ENCODE assay signal across 8 mouse cellular contexts in genomic region chr17:73067423-73067822, GRCm38 (mm10). TPM values are rescaled to one million over a fixed set of nuclear protein-coding genes. Genes with fewer than 3 reads are reported as not detected.
DNase-seq lines count a peak whose midpoint lies in the region; ATAC-seq and TF ChIP-seq lines count a peak whose summit lies in the region.

No protein-coding gene starts in this region.

- DNase-seq in neural tube, embryonic 10.5 days (ENCODE audit: extremely low spot score, low spot score): peak; percentile 36
- DNase-seq in cerebellum, adult 18-20 months: no peak

- TF ChIP-seq POLR2A in bone marrow macrophage, adult 2 months (IDR thresholded peaks at IDR 0.05; ENCODE audit: borderline replicate concordance, low read depth, low read length): no peak

- WGBS in neural tube, embryonic 15.5 days: 19% methylated on average over 11 of the region's 11 CpGs
- WGBS in heart, embryonic 16.5 days: 7% methylated on average over 11 of the region's 11 CpGs
- WGBS in kidney, embryonic 16.5 days: 53% methylated on average over 11 of the region's 11 CpGs

- H3K9me3 ChIP-seq in neural tube, embryonic 15.5 days (replicated peaks): no peaks in the 10 kb centered on the region
- no peaks in the 10 kb centered on the region for H3K9me3 ChIP-seq in heart, embryonic 16.5 days (replicated peaks; ENCODE audit: control insufficient read depth, low read length)
- no peaks in the 10 kb centered on the region for H3K9me3 ChIP-seq in kidney, embryonic 16.5 days (ENCODE audit: low read length)
- H3K9me3 ChIP-seq in megakaryocyte, embryonic 14.5 days: peaks cover 4% of the 10 kb centered on the region

- no peak overlapping the region for H3K9ac ChIP-seq in neural tube, embryonic 15.5 days (replicated peaks)
- peak overlapping the region; percentile 51 for H3K9ac ChIP-seq in heart, embryonic 16.5 days (ENCODE audit: low read length)
- no peak overlapping the region for H3K9ac ChIP-seq in kidney, embryonic 16.5 days (replicated peaks; ENCODE audit: low read length)

- ATAC-seq in neural tube, embryonic 15.5 days (ENCODE audit: low FRiP score): no peak
- ATAC-seq in heart, embryonic 16.5 days (replicated peaks; ENCODE audit: extremely low read depth, insufficient read depth, low FRiP score): peak; percentile 54; the same call in 1 of the 2 replicates
- 0 out of 2 replicates have a peak, but pooled peaks have one; percentile 26 for ATAC-seq in kidney, embryonic 16.5 days (ENCODE audit: low FRiP score, low TSS enrichment)
- ATAC-seq in erythroid progenitor cell, adult 5-6 weeks (replicated peaks; ENCODE audit: low FRiP score, poor library complexity, severe bottlenecking): no peak

- H3K36me3 ChIP-seq in neural tube, embryonic 15.5 days: no peaks in the 10 kb centered on the region
- no peaks in the 10 kb centered on the region for H3K36me3 ChIP-seq in heart, embryonic 16.5 days (ENCODE audit: control insufficient read depth, insufficient read depth)
- no peaks in the 10 kb centered on the region for H3K36me3 ChIP-seq in kidney, embryonic 16.5 days (ENCODE audit: insufficient read depth, low read length)
- no peaks in the 10 kb centered on the region for H3K36me3 ChIP-seq in megakaryocyte, embryonic 14.5 days (replicated peaks; ENCODE audit: low read length)

- no peaks in the 10 kb centered on the region for H3K27me3 ChIP-seq in neural tube, embryonic 15.5 days (replicated peaks)
- H3K27me3 ChIP-seq in heart, embryonic 16.5 days (ENCODE audit: control insufficient read depth, insufficient read depth, low read length): no peaks in the 10 kb centered on the region
- no peaks in the 10 kb centered on the region for H3K27me3 ChIP-seq in kidney, embryonic 16.5 days (ENCODE audit: insufficient read depth, low read length)
- peaks cover 3% of the 10 kb centered on the region for H3K27me3 ChIP-seq in megakaryocyte, embryonic 14.5 days (replicated peaks)

- H3K4me2 ChIP-seq in neural tube, embryonic 15.5 days: no peak overlapping the region
- H3K4me2 ChIP-seq in heart, embryonic 16.5 days (ENCODE audit: low read depth, low read length): peak overlapping the region; percentile 31; the same call in 1 of the 2 replicates
- no peak overlapping the region for H3K4me2 ChIP-seq in kidney, embryonic 16.5 days (replicated peaks; ENCODE audit: low read depth, low read length)

- peaks cover 20% of the 10 kb centered on the region for H3K4me1 ChIP-seq in neural tube, embryonic 15.5 days
- H3K4me1 ChIP-seq in bone marrow macrophage, adult 2 months (ENCODE audit: control insufficient read depth, insufficient read depth, low read length): peaks cover 28% of the 10 kb centered on the region
- H3K4me1 ChIP-seq in heart, embryonic 16.5 days (ENCODE audit: control insufficient read depth, insufficient read depth, low read length): peaks cover 55% of the 10 kb centered on the region
- H3K4me1 ChIP-seq in kidney, embryonic 16.5 days (ENCODE audit: insufficient read depth, low read length): peaks cover 43% of the 10 kb centered on the region
- peaks cover 24% of the 10 kb centered on the region for H3K4me1 ChIP-seq in megakaryocyte, embryonic 14.5 days

- TF ChIP-seq CTCF in bone marrow macrophage, adult 2 months (IDR thresholded peaks at IDR 0.05; ENCODE audit: low read depth, low read length): no peak

- H3K27ac ChIP-seq in neural tube, embryonic 15.5 days (replicated peaks): no peak overlapping the region
- H3K27ac ChIP-seq in bone marrow macrophage, adult 2 months (ENCODE audit: insufficient read depth, low read depth, low read length): peak overlapping the region; percentile 61
- peak overlapping the region; percentile 94 for H3K27ac ChIP-seq in heart, embryonic 16.5 days (ENCODE audit: low read length)
- H3K27ac ChIP-seq in kidney, embryonic 16.5 days (ENCODE audit: low read length): peak overlapping the region; percentile 75

- H3K4me3 ChIP-seq in neural tube, embryonic 15.5 days (replicated peaks): no peak overlapping the region
- H3K4me3 ChIP-seq in bone marrow macrophage, adult 2 months (ENCODE audit: insufficient read depth, low read length): no peak overlapping the region
- H3K4me3 ChIP-seq in heart, embryonic 16.5 days (ENCODE audit: low read length): no peak overlapping the region
- no peak overlapping the region for H3K4me3 ChIP-seq in kidney, embryonic 16.5 days (ENCODE audit: low read length)
- H3K4me3 ChIP-seq in megakaryocyte, embryonic 14.5 days (replicated peaks): peak overlapping the region; percentile 76

RNA-seq across cellular contexts. Expression of gene Lclat1, which starts 40.4 kb away (rescaled TPM):
- polyA plus RNA-seq in neural tube, embryonic 15.5 days (2015; fragmentation: Nextera tagmentation; extraction: Ambion mirVana): 12.9 and 14.2 TPM in 2 replicates
- polyA plus RNA-seq in bone marrow macrophage, adult 2 months (2012; ENCODE audit: insufficient read depth, insufficient read length, missing spikeins): 9.6 and 12.0 TPM in 2 replicates
- 39.5 and 49.2 TPM in 2 replicates for polyA plus RNA-seq in heart, embryonic 16.5 days (2015; fragmentation: Nextera tagmentation; extraction: Ambion mirVana)
- 16.9 and 20.0 TPM in 2 replicates for polyA plus RNA-seq in kidney, embryonic 16.5 days (2015; fragmentation: Nextera tagmentation; extraction: Ambion mirVana)
- polyA plus RNA-seq in megakaryocyte, embryonic 14.5 days (2012; ENCODE audit: insufficient read depth, low replicate concordance): 0.46 TPM in 1 of 2 replicates, not detected in the other
- total RNA-seq in erythroid progenitor cell, adult 5-6 weeks (2015; ENCODE audit: low replicate concordance): 1.4 and 4.2 TPM in 2 replicates
- 2.3 and 4.2 TPM in 2 replicates for total RNA-seq in erythroid progenitor cell, adult 5-6 weeks (2017; ENCODE audit: low replicate concordance)

Comparison
In these comparisons a context has a peak if more than half of its experiments do, and no peak if none do; other contexts are left out.
1. ATAC-seq: peak in heart, embryonic 16.5 days (single experiment) and kidney, embryonic 16.5 days (single experiment); none in neural tube, embryonic 15.5 days (single experiment) and erythroid progenitor cell, adult 5-6 weeks (single experiment).